Mouse (Mus musculus) lung, postnatal 4 days (tissue): ENCODE data around the gene Ifnl2.
A peak's percentile ranks its signal among the peaks of the same experiment; 100 is the strongest.
"Not testable (repeated sequence)": the region's sequence is repeated elsewhere in the genome, so short reads cannot be mapped to it uniquely, and the experiment has no call there.

ENCODE experiments used
- DNase-seq, 2 experiments: peaks; one replicate each; pipeline ENCODE4 v3.0.0; 2021

Gene Ifnl2

GRCm38 (mm10) chr7:28510405-28510974 is at the start of gene Ifnl2:
Ifnl2 (minus strand) TSS chr7:28510455.
- DNase-seq = not testable (repeated sequence)

GRCm38 (mm10) chr7:28558486-28558885 is 48.2 kb upstream of the Ifnl2 start:
- peak; percentile 72 to 87 for DNase-seq

GRCm38 (mm10) chr7:28557708-28558107 is 47.5 kb upstream of the Ifnl2 start:
- no peak for DNase-seq

GRCm38 (mm10) chr7:28557069-28557468 is 46.8 kb upstream of the Ifnl2 start:
- DNase-seq = no peak

- no peak for DNase-seq
Observed at GRCm38 (mm10) chr7:28555939-28556535, 45.8 kb upstream of the Ifnl2 start.

GRCm38 (mm10) chr7:28553076-28553475 is 42.8 kb upstream of the Ifnl2 start:
- no peak for DNase-seq

GRCm38 (mm10) chr7:28547628-28548027 is 37.4 kb upstream of the Ifnl2 start:
- DNase-seq = no peak

GRCm38 (mm10) chr7:28547154-28547553 is 36.9 kb upstream of the Ifnl2 start, which contains the start of gene Nccrp1:
Nccrp1 (minus strand) TSS chr7:28547254.
- no peak for DNase-seq

- no peak for DNase-seq
Observed at GRCm38 (mm10) chr7:28546649-28547048, 36.4 kb upstream of the Ifnl2 start.

- DNase-seq = no peak
Observed at GRCm38 (mm10) chr7:28545891-28546210, 35.6 kb upstream of the Ifnl2 start.

GRCm38 (mm10) chr7:28545048-28545890 is 35.0 kb upstream of the Ifnl2 start:
- no peak for DNase-seq

- DNase-seq = no peak
Observed at GRCm38 (mm10) chr7:28544051-28544601, 33.9 kb upstream of the Ifnl2 start.

GRCm38 (mm10) chr7:28540526-28540925 is 30.3 kb upstream of the Ifnl2 start, which contains the start of gene Sycn:
Sycn (plus strand) TSS chr7:28540885.
- no peak for DNase-seq

GRCm38 (mm10) chr7:28538886-28539285 is 28.6 kb upstream of the Ifnl2 start:
- DNase-seq = not testable (repeated sequence)

GRCm38 (mm10) chr7:28532005-28532404 is 21.8 kb upstream of the Ifnl2 start:
- peak in 1 of 2 experiments; percentile 72 for DNase-seq

GRCm38 (mm10) chr7:28527922-28528719 is 17.9 kb upstream of the Ifnl2 start:
- DNase-seq = peak; percentile 82 to 90

GRCm38 (mm10) chr7:28522536-28522935 is 12.3 kb upstream of the Ifnl2 start, which contains the start of gene Ifnl3:
Ifnl3 (plus strand) TSS chr7:28522836.
- DNase-seq = not testable (repeated sequence)

GRCm38 (mm10) chr7:28511441-28511840 is 1.2 kb upstream of the Ifnl2 start:
- DNase-seq = no peak

GRCm38 (mm10) chr7:28509121-28509520 is 1.1 kb downstream of the Ifnl2 start:
- not testable (repeated sequence) for DNase-seq

GRCm38 (mm10) chr7:28505585-28505984 is 4.7 kb downstream of the Ifnl2 start:
- DNase-seq = peak in 1 of 2 experiments; percentile 16

GRCm38 (mm10) chr7:28495426-28495825 is 14.8 kb downstream of the Ifnl2 start:
- DNase-seq = no peak

- no peak for DNase-seq
Observed at GRCm38 (mm10) chr7:28492310-28492709, 17.9 kb downstream of the Ifnl2 start.

- no peak for DNase-seq
Observed at GRCm38 (mm10) chr7:28490903-28491302, 19.4 kb downstream of the Ifnl2 start.
